Mouse (Mus musculus) embryonic fibroblast, embryonic 13.5 days (primary cell): ENCODE results near the gene Spc24.

Experiments used
- CTCF ChIP-seq: IDR thresholded peaks from 2 replicates; pipeline ENCODE4 v1.5.1; 2011; ENCODE audit warnings: mild to moderate bottlenecking, control low read depth, low read length, moderate library complexity, borderline replicate concordance; ENCODE audit not compliant: insufficient read depth
- POLR2A ChIP-seq: IDR thresholded peaks from 2 replicates; pipeline ENCODE4 v1.6.1; 2011; ENCODE audit warnings: low read depth, mild to moderate bottlenecking, control low read depth, low read length, moderate library complexity

- no peak for TF ChIP-seq CTCF
- no peak for TF ChIP-seq POLR2A
These were observed 12.8 kb downstream of the Spc24 start for GRCm38 (mm10) chr9:21747238-21747774.
